Mouse (Mus musculus): Measurements from ENCODE around the gene Ube2cbp.
A peak's percentile ranks its signal among the peaks of the same experiment; 100 is the strongest.

Ube2cbp gene

GRCm38 (mm10) chr9:86319516-86320140 lies 145.1 kb downstream of the Ube2cbp start:
- no peak for DNase-seq (ENCODE audit: low spot score in 2 of 2)

- no peak for DNase-seq (ENCODE audit: low spot score in 2 of 2)
These were observed 149.1 kb downstream of the Ube2cbp start for GRCm38 (mm10) chr9:86315700-86316099.

- DNase-seq (ENCODE audit: low spot score in 2 of 2): peak in 1 of 2 experiments; percentile 47
These were observed 156.1 kb downstream of the Ube2cbp start for GRCm38 (mm10) chr9:86308616-86309015.

- DNase-seq (ENCODE audit: low spot score in 2 of 2): peak in 1 of 2 experiments; percentile 18
These were observed 158.2 kb downstream of the Ube2cbp start for GRCm38 (mm10) chr9:86306556-86306955.

GRCm38 (mm10) chr9:86301407-86301806 lies 163.3 kb downstream of the Ube2cbp start:
- no peak for DNase-seq (ENCODE audit: low spot score in 2 of 2)

GRCm38 (mm10) chr9:86298596-86298995 lies 166.2 kb downstream of the Ube2cbp start:
- no peak for DNase-seq (ENCODE audit: low spot score in 2 of 2)

- no peak for DNase-seq (ENCODE audit: low spot score in 2 of 2)
These were observed 166.6 kb downstream of the Ube2cbp start for GRCm38 (mm10) chr9:86298131-86298530.

GRCm38 (mm10) chr9:86296683-86297638 lies 167.8 kb downstream of the Ube2cbp start:
- DNase-seq (ENCODE audit: low spot score in 2 of 2): no peak

GRCm38 (mm10) chr9:86287570-86287954 lies 177.2 kb downstream of the Ube2cbp start:
- no peak for DNase-seq (ENCODE audit: low spot score in 2 of 2)

- DNase-seq (ENCODE audit: low spot score in 2 of 2): no peak
These were observed 177.8 kb downstream of the Ube2cbp start for GRCm38 (mm10) chr9:86286830-86287569.

- DNase-seq (ENCODE audit: low spot score in 2 of 2): no peak
These were observed 182.2 kb downstream of the Ube2cbp start for GRCm38 (mm10) chr9:86282555-86282954.

- DNase-seq (ENCODE audit: low spot score in 2 of 2): no peak
These were observed 183.6 kb downstream of the Ube2cbp start for GRCm38 (mm10) chr9:86281147-86281467.

- DNase-seq (ENCODE audit: low spot score in 2 of 2): no peak
These were observed 184.1 kb downstream of the Ube2cbp start for GRCm38 (mm10) chr9:86280461-86281146.

- peak in 1 of 2 experiments; percentile 13 for DNase-seq (ENCODE audit: low spot score in 2 of 2)
These were observed 195.2 kb downstream of the Ube2cbp start for GRCm38 (mm10) chr9:86269541-86269940.

GRCm38 (mm10) chr9:86266658-86267057 lies 198.1 kb downstream of the Ube2cbp start:
- DNase-seq (ENCODE audit: low spot score in 2 of 2): peak in 1 of 2 experiments; percentile 42
